Mouse (Mus musculus) testis, adult 2 months (tissue): Measurements from ENCODE around the gene Zfp697. TPM values are rescaled to one million over a fixed set of nuclear protein-coding genes. Genes with fewer than 3 reads are reported as not detected.

Experiments
- H3K27ac ChIP-seq: fragments of 200-500 bp; 2 replicates; pipeline ENCODE4 v1.5.1; 2012; ENCODE audit warnings: low read depth, low read length; ENCODE audit not compliant: control insufficient read depth, insufficient read depth
- H3K27me3 ChIP-seq: fragments of 200-500 bp; 2 replicates; pipeline ENCODE4 v1.6.1; 2012; ENCODE audit warnings: mild to moderate bottlenecking, low read length, moderate library complexity; ENCODE audit not compliant: control insufficient read depth, insufficient read depth
- H3K36me3 ChIP-seq: fragments of 200-500 bp; 2 replicates; pipeline ENCODE4 v1.6.1; 2012; ENCODE audit warnings: mild to moderate bottlenecking, low read length; ENCODE audit not compliant: control insufficient read depth, insufficient read depth
- H3K4me1 ChIP-seq: fragments of 200-500 bp; 2 replicates; pipeline ENCODE4 v1.6.1; 2012; ENCODE audit warnings: low read length; ENCODE audit not compliant: control insufficient read depth, insufficient read depth
- H3K4me3 ChIP-seq: fragments of 200-500 bp; 2 replicates; pipeline ENCODE4 v1.5.1; 2012; ENCODE audit warnings: low read depth, mild to moderate bottlenecking, low read length, moderate library complexity, mixed read lengths; ENCODE audit not compliant: control insufficient read depth
- CTCF ChIP-seq: fragments of 200-500 bp; IDR thresholded peaks from 2 replicates; pipeline ENCODE4 v1.5.1; 2012; ENCODE audit warnings: low read depth, mild to moderate bottlenecking, inconsistent platforms, low read length, moderate library complexity; ENCODE audit not compliant: control insufficient read depth, insufficient read depth, insufficient replicate concordance
- POLR2A ChIP-seq: fragments of 200-500 bp; IDR thresholded peaks from 2 replicates; pipeline ENCODE4 v1.6.1; 2012; ENCODE audit warnings: low read depth, mild to moderate bottlenecking, inconsistent platforms, low read length, moderate library complexity; ENCODE audit not compliant: control insufficient read depth
- polyA plus RNA-seq: library from polyadenylated mRNA; depleted of rRNA; stranded (reverse); fragments of >200 nt; gene quantifications from 2 replicates; pipeline ENCODE4 v1.2.3, GENCODE M21; 2012

The Zfp697 gene
- polyA plus RNA-seq, 1 experiment, result 1.1 TPM

- no peaks in the 10 kb centered on the region for H3K36me3 ChIP-seq
- TF ChIP-seq POLR2A, result no peak
- TF ChIP-seq CTCF, result no peak
- H3K27me3 ChIP-seq, result no peaks in the 10 kb centered on the region
- H3K27ac ChIP-seq, result no peak within 1 kb of the TSS
- no peak within 1 kb of the TSS for H3K4me3 ChIP-seq
- no peaks in the 10 kb centered on the region for H3K4me1 ChIP-seq
These were observed 247.9 kb downstream of the Zfp697 start, which contains the start of gene Hsd3b5 for GRCm38 (mm10) chr3:98630152-98630551. Gene Hsd3b5, minus strand, starts transcription at chr3:98630252.

- no peak for TF ChIP-seq POLR2A
- TF ChIP-seq CTCF, result no peak
- Histone ChIP-seq H3K27me3 (no peaks in the 10 kb centered on the region), H3K27ac (no peak overlapping the region), H3K4me3 (no peak overlapping the region), H3K36me3 (no peaks in the 10 kb centered on the region), H3K4me1 (no peaks in the 10 kb centered on the region)
These were observed 252.9 kb downstream of the Zfp697 start for GRCm38 (mm10) chr3:98635145-98635544.

GRCm38 (mm10) chr3:98680786-98681185 lies 298.5 kb downstream of the Zfp697 start:
- Histone ChIP-seq H3K27ac (no peak overlapping the region), H3K36me3 (no peaks in the 10 kb centered on the region), H3K4me1 (no peaks in the 10 kb centered on the region), H3K27me3 (no peaks in the 10 kb centered on the region), H3K4me3 (no peak overlapping the region)
- no peak for TF ChIP-seq CTCF
- TF ChIP-seq POLR2A, result no peak

- H3K36me3 ChIP-seq, result no peaks in the 10 kb centered on the region
- no peaks in the 10 kb centered on the region for H3K27me3 ChIP-seq
- H3K4me1 ChIP-seq, result no peaks in the 10 kb centered on the region
- H3K4me3 ChIP-seq, result no peak overlapping the region
- no peak overlapping the region for H3K27ac ChIP-seq
- TF ChIP-seq POLR2A, result no peak
- no peak for TF ChIP-seq CTCF
These were observed 300.1 kb downstream of the Zfp697 start for GRCm38 (mm10) chr3:98682401-98682800.

- Histone ChIP-seq H3K27me3 (no peaks in the 10 kb centered on the region), H3K4me1 (no peaks in the 10 kb centered on the region), H3K36me3 (no peaks in the 10 kb centered on the region), H3K27ac (no peak overlapping the region), H3K4me3 (no peak overlapping the region)
- no peak for TF ChIP-seq POLR2A
- TF ChIP-seq CTCF, result no peak
These were observed 338.5 kb downstream of the Zfp697 start for GRCm38 (mm10) chr3:98720740-98721139.

GRCm38 (mm10) chr3:98724376-98724775 lies 342.1 kb downstream of the Zfp697 start, which contains the start of gene Hsd3b2:
Gene Hsd3b2, minus strand, starts transcription at chr3:98724543.
- H3K27me3 ChIP-seq, result no peaks in the 10 kb centered on the region
- no peak within 1 kb of the TSS for H3K4me3 ChIP-seq
- no peaks in the 10 kb centered on the region for H3K36me3 ChIP-seq
- TF ChIP-seq CTCF (no peak), POLR2A (no peak)
- no peaks in the 10 kb centered on the region for H3K4me1 ChIP-seq
- H3K27ac ChIP-seq, result no peak within 1 kb of the TSS

GRCm38 (mm10) chr3:98726281-98726680 lies 344.0 kb downstream of the Zfp697 start:
- Histone ChIP-seq H3K4me1 (no peaks in the 10 kb centered on the region), H3K27me3 (no peaks in the 10 kb centered on the region), H3K36me3 (no peaks in the 10 kb centered on the region), H3K27ac (no peak overlapping the region), H3K4me3 (no peak overlapping the region)
- TF ChIP-seq CTCF (no peak), POLR2A (no peak)

GRCm38 (mm10) chr3:98733724-98734123 lies 351.5 kb downstream of the Zfp697 start:
- H3K4me1 ChIP-seq, result no peaks in the 10 kb centered on the region
- no peaks in the 10 kb centered on the region for H3K36me3 ChIP-seq
- no peak overlapping the region for H3K4me3 ChIP-seq
- no peaks in the 10 kb centered on the region for H3K27me3 ChIP-seq
- TF ChIP-seq POLR2A (no peak), CTCF (no peak)
- H3K27ac ChIP-seq, result no peak overlapping the region
